Mouse (Mus musculus): ENCODE data around the gene Chn2.

- no peak for TF ChIP-seq CTCF (IDR thresholded peaks at IDR 0.05; ENCODE audit: low read depth, low read length)
- no peak for TF ChIP-seq POLR2A (IDR thresholded peaks at IDR 0.05; ENCODE audit: insufficient read depth, low read length)
These were observed 60.3 kb downstream of the Chn2 start for GRCm38 (mm10) chr6:54099659-54100058.
